Mouse (Mus musculus) myocyte (in vitro differentiated cells): Measurements from ENCODE around the gene Olfr69. TPM values are rescaled to one million over a fixed set of nuclear protein-coding genes. Genes with fewer than 3 reads are reported as not detected.
"Not testable (repeated sequence)": the region's sequence is repeated elsewhere in the genome, so short reads cannot be mapped to it uniquely, and the experiment has no call there.

Source experiments
- H3K27me3 ChIP-seq: one replicate; pipeline ENCODE4 v1.6.1; 2011; ENCODE audit not compliant: control insufficient read depth, insufficient read depth, insufficient read length
- H3K36me3 ChIP-seq: one replicate; pipeline ENCODE4 v1.6.1; 2011; ENCODE audit not compliant: control insufficient read depth, insufficient read depth
- H3K4me2 ChIP-seq: one replicate; pipeline ENCODE4 v1.6.1; 2011; ENCODE audit warnings: low read depth, control low read depth
- H3K4me3 ChIP-seq: one replicate; pipeline ENCODE4 v1.5.1; 2011; ENCODE audit warnings: mild to moderate bottlenecking, control low read depth, moderate library complexity
- H3K79me2 ChIP-seq: one replicate; pipeline ENCODE4 v1.6.1; 2011; ENCODE audit not compliant: control insufficient read depth, insufficient read depth
- H3ac ChIP-seq: one replicate; pipeline ENCODE4 v1.6.1; 2011; ENCODE audit not compliant: control insufficient read depth, insufficient read length
- CEBPB ChIP-seq: IDR thresholded peaks from 2 replicates; pipeline ENCODE4 v1.6.1; 2011; ENCODE audit warnings: mild to moderate bottlenecking, moderate library complexity; ENCODE audit not compliant: poor library complexity, insufficient read depth, severe bottlenecking
- E2F4 ChIP-seq: IDR thresholded peaks from one replicate; pipeline ENCODE4 v1.6.1; 2011; ENCODE audit warnings: mild to moderate bottlenecking, control low read depth, moderate library complexity; ENCODE audit not compliant: insufficient read depth
- MAX ChIP-seq: IDR thresholded peaks from one replicate; pipeline ENCODE4 v1.6.1; 2011; ENCODE audit warnings: low read depth, mild to moderate bottlenecking, control low read depth
- MYOD1 ChIP-seq, 3 experiments: IDR thresholded peaks; one replicate each; pipeline ENCODE4 v1.6.1; 2011; ENCODE audit warnings: control low read depth in 2 of 3, low read depth in 2 of 3, mild to moderate bottlenecking in 2 of 3, moderate library complexity in 1 of 3; ENCODE audit not compliant: insufficient read length in 2 of 3, control insufficient read depth in 1 of 3
- MYOG ChIP-seq, 3 experiments: IDR thresholded peaks; one replicate each; pipeline ENCODE4 v1.6.1; 2011; ENCODE audit warnings: control low read depth in 2 of 3, low read depth in 2 of 3, mild to moderate bottlenecking in 2 of 3; ENCODE audit not compliant: insufficient read length in 2 of 3, control insufficient read depth in 1 of 3, insufficient read depth in 1 of 3
- POLR2A ChIP-seq: IDR thresholded peaks from one replicate; pipeline ENCODE4 v1.6.1; 2011; ENCODE audit warnings: low read depth, mild to moderate bottlenecking, control low read depth, moderate library complexity; ENCODE audit not compliant: insufficient read length
- POLR2AphosphoS2 ChIP-seq: IDR thresholded peaks from one replicate; pipeline ENCODE4 v1.6.1; 2011; ENCODE audit warnings: low read depth, control low read depth; ENCODE audit not compliant: insufficient read length
- REST ChIP-seq: IDR thresholded peaks from one replicate; pipeline ENCODE4 v1.6.1; 2011; ENCODE audit warnings: mild to moderate bottlenecking, control low read depth, moderate library complexity; ENCODE audit not compliant: insufficient read depth, insufficient read length
- SRF ChIP-seq: IDR thresholded peaks from one replicate; pipeline ENCODE4 v1.6.1; 2011; ENCODE audit warnings: low read depth; ENCODE audit not compliant: control insufficient read depth, insufficient read length
- TCF12 ChIP-seq: IDR thresholded peaks from one replicate; pipeline ENCODE4 v1.6.1; 2011; ENCODE audit warnings: mild to moderate bottlenecking, control low read depth; ENCODE audit not compliant: poor library complexity, insufficient read depth, severe bottlenecking
- TCF3 ChIP-seq: IDR thresholded peaks from one replicate; pipeline ENCODE4 v1.6.1; 2011; ENCODE audit warnings: low read depth, control low read depth; ENCODE audit not compliant: insufficient read length
- USF1 ChIP-seq: IDR thresholded peaks from one replicate; pipeline ENCODE4 v1.6.1; 2011; ENCODE audit warnings: low read depth, mild to moderate bottlenecking, control low read depth, moderate library complexity
- polyA plus RNA-seq: library from polyadenylated mRNA; unstranded; fragments of >200 nt; fragmentation: generic; extraction: Trizol; gene quantifications from one replicate; pipeline ENCODE4 v1.2.1, GENCODE M21; 2012; ENCODE audit warnings: missing spikeins

Gene Olfr69
- polyA plus RNA-seq, 1 experiment: not detected

DNA sequence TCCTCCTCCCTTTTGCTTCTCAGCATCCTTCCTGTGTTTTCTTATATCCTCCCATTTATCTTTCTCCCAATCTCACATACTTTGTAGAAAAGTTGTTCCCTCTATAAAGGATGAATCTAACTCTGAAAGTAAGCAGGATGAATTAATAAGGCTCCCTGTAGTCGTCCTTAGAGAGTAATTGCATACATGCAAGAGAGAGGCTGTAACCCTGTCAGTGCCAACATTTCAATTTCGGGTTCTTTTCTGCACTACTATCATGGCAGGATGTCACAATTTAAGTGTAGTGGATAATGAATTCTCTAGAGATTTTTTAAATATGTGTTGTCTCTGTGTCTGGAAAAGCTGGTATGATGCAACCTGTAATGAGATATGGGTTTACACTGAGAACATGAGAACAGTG is 14.2 kb downstream of the Olfr69 start, which contains the start of gene Olfr630:
Gene Olfr630, minus strand, starts transcription at position 101 of the 400 bp plus-strand sequence.
- no peak within 1 kb of the TSS for H3K4me3 ChIP-seq
- TF ChIP-seq E2F4 (no peak), USF1 (no peak), TCF12 (no peak), TCF3 (no peak), POLR2A (no peak), SRF (no peak), CEBPB (no peak)
- no peak within 1 kb of the TSS for H3ac ChIP-seq
- no peak within 1 kb of the TSS for H3K4me2 ChIP-seq
- H3K27me3 ChIP-seq: no peaks in the 10 kb centered on the region
- no peaks in the 10 kb centered on the region for H3K79me2 ChIP-seq
- H3K36me3 ChIP-seq: no peaks in the 10 kb centered on the region

DNA sequence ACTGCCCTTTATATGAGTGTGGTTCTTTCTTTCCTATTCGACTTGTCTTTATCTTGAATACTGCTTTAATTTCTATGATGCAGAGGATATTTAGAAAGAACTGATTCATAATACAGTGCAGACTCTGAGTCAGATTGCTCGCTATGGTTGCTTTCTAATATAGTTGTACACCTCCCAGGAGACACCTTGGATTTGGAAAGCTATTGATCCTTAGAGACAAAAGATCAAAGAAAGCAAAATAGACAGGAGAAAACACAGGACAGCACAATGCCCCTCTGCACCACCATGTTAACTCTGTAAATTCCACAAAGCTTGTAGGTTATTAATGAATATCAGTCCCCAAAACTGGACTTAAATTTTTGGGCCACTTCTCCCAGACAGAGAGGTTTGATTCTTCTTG is 26.6 kb downstream of the Olfr69 start, which contains the start of gene Olfr629:
Gene Olfr629, minus strand, starts transcription at position 101 of the 400 bp plus-strand sequence.
- Histone ChIP-seq H3K27me3 (no peaks in the 10 kb centered on the region), H3K36me3 (no peaks in the 10 kb centered on the region), H3K4me3 (no peak within 1 kb of the TSS), H3K4me2 (no peak within 1 kb of the TSS), H3ac (no peak within 1 kb of the TSS), H3K79me2 (no peaks in the 10 kb centered on the region)
- TF ChIP-seq SRF (no peak), REST (no peak), USF1 (no peak), MYOD1 (IDR thresholded peaks at IDR 0.05; ENCODE audit: control insufficient read depth in 1 of 3, insufficient read length in 2 of 3, low read depth in 2 of 3) (no peak), POLR2A (no peak)

- Histone ChIP-seq H3K4me2 (no peak within 1 kb of the TSS), H3K36me3 (no peaks in the 10 kb centered on the region), H3K4me3 (no peak within 1 kb of the TSS), H3K27me3 (no peaks in the 10 kb centered on the region), H3ac (no peak within 1 kb of the TSS), H3K79me2 (no peaks in the 10 kb centered on the region)
- no peak for TF ChIP-seq POLR2A
- TF ChIP-seq MAX: no peak
- TF ChIP-seq POLR2AphosphoS2: no peak
- no peak for TF ChIP-seq USF1
- TF ChIP-seq TCF3: no peak
- TF ChIP-seq MYOD1 (IDR thresholded peaks at IDR 0.05; ENCODE audit: control insufficient read depth in 1 of 3, insufficient read length in 2 of 3, low read depth in 2 of 3): no peak
- TF ChIP-seq TCF12: no peak
- no peak for TF ChIP-seq REST
- no peak for TF ChIP-seq MYOG (IDR thresholded peaks at IDR 0.05; ENCODE audit: control insufficient read depth in 1 of 3, insufficient read depth in 1 of 3, insufficient read length in 2 of 3, low read depth in 2 of 3)
Observed at GRCm38 (mm10) chr7:103730074-103730473, 41.3 kb downstream of the Olfr69 start, which contains the start of gene Olfr628. Olfr628 (plus strand) TSS chr7:103730374.

- not testable (repeated sequence) for H3K36me3 ChIP-seq, H3K4me3 ChIP-seq, H3ac ChIP-seq, H3K79me2 ChIP-seq, H3K4me2 ChIP-seq, H3K27me3 ChIP-seq
Observed at GRCm38 (mm10) chr7:103716398-103716797, 55.0 kb downstream of the Olfr69 start.

Other genes starting within 250 kb of the Olfr69 start
- not detected for gene Olfr612, start 228.9 kb downstream of the Olfr69 start, polyA plus RNA-seq
- gene Olfr613, start 223.5 kb downstream of the Olfr69 start, polyA plus RNA-seq: not detected
- not detected for gene Olfr615, start 215.5 kb downstream of the Olfr69 start, polyA plus RNA-seq
- gene Olfr616, start 202.5 kb downstream of the Olfr69 start, polyA plus RNA-seq: not detected
- gene Olfr617, start 198.5 kb downstream of the Olfr69 start, polyA plus RNA-seq: not detected
- gene Olfr618, start 181.5 kb downstream of the Olfr69 start, polyA plus RNA-seq: not detected
- gene Olfr619, start 171.0 kb downstream of the Olfr69 start, polyA plus RNA-seq: not detected
- gene Olfr620, start 159.1 kb downstream of the Olfr69 start, polyA plus RNA-seq: not detected
- not detected for gene Olfr622, start 128.9 kb downstream of the Olfr69 start, polyA plus RNA-seq
- gene Olfr623, start 107.9 kb downstream of the Olfr69 start, polyA plus RNA-seq: not detected
- gene Olfr624, start 100.4 kb downstream of the Olfr69 start, polyA plus RNA-seq: not detected
- not detected for gene Olfr625-ps1, start 88.9 kb downstream of the Olfr69 start, polyA plus RNA-seq
- not detected for gene Olfr243, start 56.9 kb downstream of the Olfr69 start, polyA plus RNA-seq
- not detected for gene Olfr628, start 41.2 kb downstream of the Olfr69 start, polyA plus RNA-seq
- not detected for gene Olfr629, start 26.7 kb downstream of the Olfr69 start, polyA plus RNA-seq
- gene Olfr630, start 14.3 kb downstream of the Olfr69 start, polyA plus RNA-seq: not detected
- not detected for gene Olfr68, start 8.1 kb upstream of the Olfr69 start, polyA plus RNA-seq
- gene Olfr67, start 20.2 kb upstream of the Olfr69 start, polyA plus RNA-seq: not detected
- not detected for gene Hbb-bt, start 42.4 kb upstream of the Olfr69 start, polyA plus RNA-seq
- not detected for gene Hbb-bs, start 56.5 kb upstream of the Olfr69 start, polyA plus RNA-seq
- not detected for gene Hbb-bh2, start 68.9 kb upstream of the Olfr69 start, polyA plus RNA-seq
- gene Hbb-bh1, start 71.6 kb upstream of the Olfr69 start, polyA plus RNA-seq: not detected
- not detected for gene Hbb-y, start 81.6 kb upstream of the Olfr69 start, polyA plus RNA-seq
- not detected for gene Olfr66, start 114.7 kb upstream of the Olfr69 start, polyA plus RNA-seq
- gene Olfr64, start 122.9 kb upstream of the Olfr69 start, polyA plus RNA-seq: not detected
- gene Olfr65, start 131.9 kb upstream of the Olfr69 start, polyA plus RNA-seq: not detected
- gene Olfr631, start 157.2 kb upstream of the Olfr69 start, polyA plus RNA-seq: not detected
- not detected for gene Olfr632, start 162.8 kb upstream of the Olfr69 start, polyA plus RNA-seq
- gene Olfr633, start 172.8 kb upstream of the Olfr69 start, polyA plus RNA-seq: not detected
- gene Olfr635, start 199.6 kb upstream of the Olfr69 start, polyA plus RNA-seq: not detected
- not detected for gene Olfr638, start 227.2 kb upstream of the Olfr69 start, polyA plus RNA-seq
- gene Olfr639, start 245.7 kb upstream of the Olfr69 start, polyA plus RNA-seq: not detected